Mouse (Mus musculus): ENCODE measurements around the gene Slc25a3. TPM values are rescaled to one million over a fixed set of nuclear protein-coding genes. Genes with fewer than 3 reads are reported as not detected.
A peak's percentile ranks its signal among the peaks of the same experiment; 100 is the strongest.

Gene Slc25a3
- total and polyA plus RNA-seq, 2 experiments from 2014 or later = 1,847 to 2,043 TPM

- no peak overlapping the region for H3K27ac ChIP-seq (ENCODE audit: low read depth)
- TF ChIP-seq EP300 (IDR thresholded peaks at IDR 0.05; ENCODE audit: low read depth) (no peak), CTCF (IDR thresholded peaks at IDR 0.05; ENCODE audit: low read depth) (no peak)
- DNase-seq (ENCODE audit: low spot score) (no peak), ATAC-seq (ENCODE audit: insufficient read depth, low read depth) (no peak)
- no peak overlapping the region for H3K4me2 ChIP-seq (ENCODE audit: low read depth, low read length)
- no peaks in the 10 kb centered on the region for H3K36me3 ChIP-seq (replicated peaks; ENCODE audit: control insufficient read depth, insufficient read depth, low read length)
- no peak overlapping the region for H3K9ac ChIP-seq (replicated peaks; ENCODE audit: low read depth, low read length)
- H3K4me3 ChIP-seq (ENCODE audit: low read depth, low read length) = no peak overlapping the region
- no peaks in the 10 kb centered on the region; the same call in 1 of the 2 replicates for H3K4me1 ChIP-seq (ENCODE audit: control insufficient read depth, insufficient read depth)
- H3K9me3 ChIP-seq (replicated peaks; ENCODE audit: control insufficient read depth, low read length) = no peaks in the 10 kb centered on the region
- H3K27me3 ChIP-seq (ENCODE audit: control insufficient read depth, insufficient read depth, low read length) = no peaks in the 10 kb centered on the region
- 92% methylated on average over 3 of the region's 3 CpGs for WGBS
Observed at GRCm38 (mm10) chr10:91130792-91131191, 6.9 kb upstream of the Slc25a3 start.

- no peaks in the 10 kb centered on the region for H3K36me3 ChIP-seq (replicated peaks; ENCODE audit: control insufficient read depth, insufficient read depth, low read length)
- H3K27ac ChIP-seq (ENCODE audit: low read depth) = no peak overlapping the region
- WGBS = 69% methylated on average over 1 of the region's 1 CpGs
- ATAC-seq (ENCODE audit: insufficient read depth, low read depth) (no peak), DNase-seq (ENCODE audit: low spot score) (no peak)
- no peak overlapping the region for H3K4me3 ChIP-seq (ENCODE audit: low read depth, low read length)
- H3K27me3 ChIP-seq (ENCODE audit: control insufficient read depth, insufficient read depth, low read length) = no peaks in the 10 kb centered on the region
- TF ChIP-seq CTCF (IDR thresholded peaks at IDR 0.05; ENCODE audit: low read depth) (no peak), EP300 (IDR thresholded peaks at IDR 0.05; ENCODE audit: low read depth) (no peak)
- no peaks in the 10 kb centered on the region for H3K9me3 ChIP-seq (replicated peaks; ENCODE audit: control insufficient read depth, low read length)
- H3K4me1 ChIP-seq (ENCODE audit: control insufficient read depth, insufficient read depth) = peaks cover 5% of the 10 kb centered on the region; the same call in 1 of the 2 replicates
- H3K9ac ChIP-seq (replicated peaks; ENCODE audit: low read depth, low read length) = no peak overlapping the region
- no peak overlapping the region for H3K4me2 ChIP-seq (ENCODE audit: low read depth, low read length)
Observed at GRCm38 (mm10) chr10:91128551-91129160, 4.8 kb upstream of the Slc25a3 start.

- TF ChIP-seq EP300 (IDR thresholded peaks at IDR 0.05; ENCODE audit: low read depth) (no peak), CTCF (IDR thresholded peaks at IDR 0.05; ENCODE audit: low read depth) (no peak)
- Histone ChIP-seq H3K4me3 (ENCODE audit: low read depth, low read length) (no peak overlapping the region), H3K27me3 (ENCODE audit: control insufficient read depth, insufficient read depth, low read length) (no peaks in the 10 kb centered on the region), H3K36me3 (replicated peaks; ENCODE audit: control insufficient read depth, insufficient read depth, low read length) (no peaks in the 10 kb centered on the region), H3K9ac (replicated peaks; ENCODE audit: low read depth, low read length) (no peak overlapping the region), H3K9me3 (replicated peaks; ENCODE audit: control insufficient read depth, low read length) (no peaks in the 10 kb centered on the region), H3K27ac (ENCODE audit: low read depth) (peak overlapping the region; percentile 82), H3K4me1 (ENCODE audit: control insufficient read depth, insufficient read depth) (peaks cover 9% of the 10 kb centered on the region; the same call in 1 of the 2 replicates), H3K4me2 (ENCODE audit: low read depth, low read length) (no peak overlapping the region)
- WGBS = 34% methylated on average over 2 of the region's 2 CpGs
- ATAC-seq (ENCODE audit: insufficient read depth, low read depth) = no peak
- no peak for DNase-seq (ENCODE audit: low spot score)
Observed at GRCm38 (mm10) chr10:91127395-91127794, 3.5 kb upstream of the Slc25a3 start.

- WGBS = 31% methylated on average over 10 of the region's 10 CpGs
- no peak for TF ChIP-seq CTCF (IDR thresholded peaks at IDR 0.05; ENCODE audit: low read depth)
- TF ChIP-seq EP300 (IDR thresholded peaks at IDR 0.05; ENCODE audit: low read depth) = no peak
- Histone ChIP-seq H3K27me3 (ENCODE audit: control insufficient read depth, insufficient read depth, low read length) (no peaks in the 10 kb centered on the region), H3K27ac (ENCODE audit: low read depth) (peak overlapping the region; percentile 82), H3K4me2 (ENCODE audit: low read depth, low read length) (no peak overlapping the region), H3K9ac (replicated peaks; ENCODE audit: low read depth, low read length) (no peak overlapping the region), H3K4me3 (ENCODE audit: low read depth, low read length) (no peak overlapping the region), H3K4me1 (ENCODE audit: control insufficient read depth, insufficient read depth) (peaks cover 9% of the 10 kb centered on the region; the same call in 1 of the 2 replicates), H3K9me3 (replicated peaks; ENCODE audit: control insufficient read depth, low read length) (no peaks in the 10 kb centered on the region), H3K36me3 (replicated peaks; ENCODE audit: control insufficient read depth, insufficient read depth, low read length) (peaks cover 5% of the 10 kb centered on the region; the same call in 1 of the 2 replicates)
- ATAC-seq (ENCODE audit: insufficient read depth, low read depth) (no peak), DNase-seq (ENCODE audit: low spot score) (peak; percentile 49)
Observed at GRCm38 (mm10) chr10:91126618-91127355, 2.9 kb upstream of the Slc25a3 start.

GRCm38 (mm10) chr10:91123281-91123827, 505 bp downstream of the Slc25a3 start:
- H3K27me3 ChIP-seq (ENCODE audit: control insufficient read depth, insufficient read depth, low read length) = no peaks in the 10 kb centered on the region
- peak overlapping the region; percentile 98 for H3K9ac ChIP-seq (replicated peaks; ENCODE audit: low read depth, low read length)
- peaks cover 9% of the 10 kb centered on the region; the same call in 1 of the 2 replicates for H3K4me1 ChIP-seq (ENCODE audit: control insufficient read depth, insufficient read depth)
- H3K27ac ChIP-seq (ENCODE audit: low read depth) = peak overlapping the region; percentile 98
- DNase-seq (ENCODE audit: low spot score) = peak; percentile 35
- ATAC-seq (ENCODE audit: insufficient read depth, low read depth) = peak; percentile 60
- H3K36me3 ChIP-seq (replicated peaks; ENCODE audit: control insufficient read depth, insufficient read depth, low read length) = peaks cover 36% of the 10 kb centered on the region
- no peaks in the 10 kb centered on the region for H3K9me3 ChIP-seq (replicated peaks; ENCODE audit: control insufficient read depth, low read length)
- under 1% methylated on average over 39 of the region's 44 CpGs for WGBS
- H3K4me3 ChIP-seq (ENCODE audit: low read depth, low read length) = peak overlapping the region; percentile 88
- peak overlapping the region; percentile 69 for H3K4me2 ChIP-seq (ENCODE audit: low read depth, low read length)
- 0 out of 2 replicates have a peak, but pooled peaks have one; percentile 11 for TF ChIP-seq EP300 (IDR thresholded peaks at IDR 0.05; ENCODE audit: low read depth)
- TF ChIP-seq CTCF (IDR thresholded peaks at IDR 0.05; ENCODE audit: low read depth) = no peak

Measured in heart, postnatal 0 days (tissue).